Mouse (Mus musculus): ENCODE measurements around the gene Ubb.
"Not testable (repeated sequence)": the region's sequence is repeated elsewhere in the genome, so short reads cannot be mapped to it uniquely, and the experiment has no call there.

The Ubb gene

DNA sequence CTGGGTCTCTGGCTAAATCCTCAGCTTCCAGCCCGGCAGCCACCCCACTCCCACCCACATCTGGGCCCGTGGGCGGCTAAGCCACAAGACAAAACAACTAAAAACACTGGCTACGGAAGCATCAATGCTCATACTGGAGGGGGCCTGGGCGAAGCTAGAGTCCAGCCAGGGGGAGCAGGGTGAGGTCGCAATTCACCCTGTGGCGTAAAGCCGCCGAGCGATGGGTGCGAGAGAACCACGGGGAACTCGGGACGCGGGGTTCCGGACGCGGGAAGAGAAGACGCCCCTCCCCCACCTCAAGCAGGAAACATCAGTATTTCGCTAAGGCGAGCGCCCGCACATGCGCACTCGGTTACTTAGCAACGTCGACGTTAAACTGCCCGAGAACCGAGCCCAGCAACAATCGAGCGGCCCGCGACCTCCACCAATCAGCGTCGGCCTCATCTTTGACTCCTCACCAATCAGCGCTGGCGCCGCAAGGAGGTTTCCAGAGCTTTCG is at the start of gene Ubb:
TSS of gene Ubb (plus strand) at position 445 of the 499 bp plus-strand sequence.
- peak; percentile 99 to 100 for DNase-seq

DNA sequence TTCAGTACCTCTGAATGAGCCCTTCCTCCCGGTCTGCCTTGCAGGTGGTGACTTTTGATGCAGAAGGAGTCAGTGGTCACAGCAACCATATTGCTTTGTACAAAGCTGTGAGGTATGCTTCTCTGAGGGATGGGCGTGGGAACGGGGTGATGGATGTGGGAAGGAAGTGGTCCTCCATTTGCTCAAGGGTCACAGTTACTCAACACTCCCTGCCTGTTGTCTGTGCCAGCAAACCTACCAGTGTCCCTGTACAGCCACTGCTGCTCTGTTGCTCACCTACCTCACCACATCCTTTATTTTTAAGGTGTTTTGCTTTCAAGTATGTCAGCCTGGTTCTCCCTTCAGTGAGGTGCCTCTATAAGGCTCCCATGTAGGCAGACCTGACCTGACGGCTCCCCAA is 43.3 kb upstream of the Ubb start:
- DNase-seq: no peak

DNA sequence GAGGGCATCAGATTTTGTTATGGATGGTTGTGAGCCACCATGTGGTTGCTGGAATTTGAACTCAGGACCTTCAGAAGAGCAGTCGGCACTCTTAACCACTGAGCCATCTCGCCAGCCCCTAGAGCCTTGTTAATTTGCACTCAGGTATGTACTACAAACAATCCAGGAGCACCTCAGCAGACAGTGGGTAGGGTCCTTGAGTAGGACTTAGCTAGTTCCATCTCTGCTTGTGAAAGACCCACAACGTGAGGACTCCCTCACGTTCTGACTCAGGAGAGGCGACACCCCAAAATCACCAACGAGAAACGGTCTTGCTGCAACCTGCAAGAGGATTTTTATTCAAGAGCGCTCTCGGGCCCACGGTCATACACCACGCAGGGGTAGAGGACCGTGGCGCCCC is 42.6 kb upstream of the Ubb start:
- DNase-seq: not testable (repeated sequence)

GRCm38 (mm10) chr11:62508816-62509215 is 42.2 kb upstream of the Ubb start:
- not testable (repeated sequence) for DNase-seq

GRCm38 (mm10) chr11:62509571-62509970 is 41.4 kb upstream of the Ubb start:
- DNase-seq: no peak

DNA sequence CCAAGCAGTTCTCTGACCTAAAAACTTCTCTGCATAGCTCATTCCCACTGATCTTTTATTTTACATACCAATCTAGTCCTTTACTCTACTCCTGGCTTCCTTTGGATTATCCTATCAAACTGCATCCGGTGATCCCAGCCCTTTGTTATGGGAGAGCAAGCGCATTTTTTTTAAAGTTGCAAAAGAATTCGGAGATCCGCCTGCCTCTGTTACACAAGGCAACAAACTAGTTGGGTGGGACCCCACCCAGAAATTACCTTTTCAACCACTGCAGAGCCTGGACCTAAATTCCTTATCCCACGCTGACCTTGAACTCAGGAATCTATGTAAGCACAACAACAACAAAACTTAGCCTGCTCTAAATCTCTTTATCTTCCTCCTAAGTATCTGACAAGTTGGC is 40.0 kb upstream of the Ubb start:
- no peak for DNase-seq

DNA sequence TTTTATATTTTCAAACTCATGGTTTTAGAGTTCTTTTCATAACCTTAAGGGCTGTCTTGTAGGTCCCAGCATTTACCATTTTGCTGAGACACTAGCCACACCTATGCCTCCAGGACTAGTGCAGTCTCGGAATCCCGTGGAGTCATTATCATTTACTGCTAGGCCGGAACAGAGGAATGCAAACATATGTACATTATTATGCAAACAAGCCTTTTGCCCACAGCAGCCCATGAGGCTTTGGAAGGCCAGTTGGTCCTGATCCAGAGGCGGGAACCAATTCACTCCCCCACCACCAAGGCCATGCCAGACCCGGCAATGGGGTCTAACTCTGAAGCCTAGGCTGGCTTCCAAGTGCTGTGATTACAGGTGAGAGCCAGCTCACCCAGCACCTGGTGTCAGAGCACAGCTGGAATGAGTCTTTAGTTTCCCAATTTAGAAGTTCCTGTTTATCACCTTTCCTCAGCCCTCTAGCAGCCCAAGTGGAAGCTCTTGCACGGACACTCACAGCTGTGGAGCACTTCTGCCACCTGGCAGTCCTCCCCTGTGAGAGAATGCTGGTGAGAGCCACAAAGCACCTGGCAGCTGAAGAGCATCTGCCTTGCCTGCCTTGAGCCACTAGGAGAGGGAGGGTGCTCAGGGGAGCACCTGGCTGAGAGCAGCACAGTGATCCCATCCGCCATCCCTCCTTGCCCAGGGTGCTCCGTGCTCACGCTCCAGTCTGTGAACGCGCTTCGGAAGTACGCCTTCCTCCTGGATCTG is 39.3 kb upstream of the Ubb start:
- peak; percentile 16 to 35 for DNase-seq

DNA sequence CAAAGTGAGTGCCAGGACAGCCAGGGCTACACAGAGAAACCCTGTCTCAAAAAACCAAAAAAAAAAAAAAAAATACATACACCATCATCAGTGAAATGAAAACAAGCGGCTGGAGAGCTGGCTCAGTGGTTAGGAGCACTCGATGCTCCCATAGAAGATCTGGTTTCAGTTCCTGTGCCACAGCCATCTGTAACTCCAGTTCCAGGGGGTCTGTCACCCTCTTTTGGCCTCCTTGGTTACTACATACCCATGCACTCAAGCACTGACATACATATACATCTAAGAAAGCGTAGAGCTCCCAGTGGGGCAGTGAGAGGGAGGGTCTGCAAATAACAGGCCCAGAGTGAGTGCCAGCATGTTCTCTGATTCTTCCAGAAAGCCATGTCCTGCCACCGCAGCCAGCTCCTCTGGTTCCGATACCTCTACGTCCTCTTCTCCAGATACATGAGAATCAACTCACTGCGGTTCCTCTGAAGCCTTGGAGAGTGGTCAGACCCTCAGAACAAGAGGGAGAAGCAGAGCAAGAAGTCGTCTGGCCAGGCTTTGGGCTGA is 38.4 kb upstream of the Ubb start:
- DNase-seq: no peak

DNA sequence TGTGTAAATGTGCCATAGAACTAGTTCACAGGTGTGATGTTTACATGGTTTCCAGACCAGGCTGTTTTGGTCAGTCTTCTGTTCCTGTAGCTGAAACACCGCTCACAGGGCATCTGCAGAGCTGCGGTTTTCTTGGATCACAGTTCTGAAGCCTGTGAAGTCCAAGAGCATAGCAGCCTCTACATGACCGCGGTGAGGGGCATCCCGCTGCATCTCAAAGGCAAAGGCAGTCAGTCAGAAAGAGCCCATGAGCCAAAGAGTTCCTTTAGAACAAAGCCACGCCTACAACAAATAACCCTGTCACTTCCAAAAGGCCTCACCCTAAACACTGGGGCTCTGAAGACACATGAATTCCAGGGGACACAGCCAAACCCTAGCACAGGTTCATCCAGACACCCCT is 37.7 kb upstream of the Ubb start:
- DNase-seq: no peak

DNA sequence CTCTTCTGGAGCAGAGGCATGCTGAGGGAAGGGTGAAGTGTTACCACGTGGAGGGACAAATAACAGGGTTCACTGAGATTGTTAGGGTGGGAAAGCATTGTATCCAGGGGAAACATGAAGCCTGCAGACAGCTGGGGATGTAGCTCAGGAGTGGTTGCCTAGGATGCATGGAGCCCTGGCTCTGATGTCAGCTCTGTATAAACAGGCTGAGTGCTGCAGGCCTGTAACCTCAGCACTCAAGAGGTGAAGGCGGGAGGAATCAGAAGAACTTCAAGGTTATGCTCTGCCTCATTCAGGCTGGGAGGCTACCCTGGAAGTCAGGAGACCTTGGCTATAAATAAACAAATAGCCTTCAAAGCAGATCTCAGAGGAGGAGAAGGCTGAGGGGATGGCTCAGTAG is 32.0 kb upstream of the Ubb start:
- DNase-seq: no peak

DNA sequence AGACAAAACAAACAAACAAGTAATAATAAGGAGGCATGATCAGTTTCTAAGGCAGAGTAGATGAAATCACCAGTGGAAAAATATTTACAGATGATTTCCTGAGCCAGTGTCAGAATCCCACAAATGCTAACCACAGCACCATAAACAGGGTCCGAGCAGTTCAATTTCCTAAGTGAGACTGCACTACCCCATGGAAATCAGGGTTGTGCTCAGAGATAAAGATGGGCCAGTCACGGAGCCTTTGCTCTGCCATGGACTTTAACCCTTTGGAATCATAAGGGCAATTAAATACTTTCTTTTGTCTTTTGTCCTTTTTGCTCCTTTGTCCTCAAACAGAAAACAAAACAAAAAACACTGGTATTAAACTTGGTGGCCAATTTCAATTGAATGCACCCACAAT is 28.7 kb upstream of the Ubb start:
- DNase-seq: no peak

DNA sequence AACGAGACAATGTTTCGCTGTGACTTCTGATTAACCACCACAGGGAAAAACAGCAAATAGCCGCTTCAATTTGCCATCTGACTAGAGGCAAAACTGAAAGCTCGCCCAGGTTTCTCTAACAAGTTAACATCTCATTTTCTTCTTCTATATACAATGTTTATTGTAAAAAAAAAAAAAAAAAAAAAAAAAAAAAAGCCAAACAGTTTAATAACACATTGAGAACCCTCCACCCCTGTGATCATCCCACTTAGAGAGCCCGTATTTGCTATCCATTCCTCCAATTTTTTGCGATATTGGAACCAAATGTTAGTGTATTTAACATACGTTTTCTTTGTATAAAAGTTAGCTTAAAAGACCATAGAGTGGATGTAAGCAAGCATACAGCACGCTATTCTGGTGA is 13.9 kb upstream of the Ubb start:
- no peak for DNase-seq

DNA sequence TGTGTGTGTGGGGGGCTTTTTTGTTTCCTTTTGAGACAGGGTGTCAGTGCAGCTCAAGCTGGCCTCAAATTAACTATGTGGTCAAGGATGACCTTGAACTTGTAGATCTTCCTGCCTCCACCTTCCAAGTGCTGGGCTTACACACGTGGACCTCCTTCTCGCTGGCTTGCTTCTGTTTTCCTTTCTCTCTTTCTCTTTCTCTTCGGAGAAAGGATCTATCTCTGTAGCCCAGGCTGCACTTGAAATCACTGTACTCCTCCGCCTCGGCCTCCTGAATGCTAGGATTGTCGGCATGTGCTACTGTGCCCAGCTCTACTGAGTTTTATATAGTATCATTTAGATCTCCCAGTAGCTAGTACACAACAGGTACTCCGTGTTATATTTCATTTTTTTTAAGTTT is 13.4 kb upstream of the Ubb start:
- DNase-seq: no peak

DNA sequence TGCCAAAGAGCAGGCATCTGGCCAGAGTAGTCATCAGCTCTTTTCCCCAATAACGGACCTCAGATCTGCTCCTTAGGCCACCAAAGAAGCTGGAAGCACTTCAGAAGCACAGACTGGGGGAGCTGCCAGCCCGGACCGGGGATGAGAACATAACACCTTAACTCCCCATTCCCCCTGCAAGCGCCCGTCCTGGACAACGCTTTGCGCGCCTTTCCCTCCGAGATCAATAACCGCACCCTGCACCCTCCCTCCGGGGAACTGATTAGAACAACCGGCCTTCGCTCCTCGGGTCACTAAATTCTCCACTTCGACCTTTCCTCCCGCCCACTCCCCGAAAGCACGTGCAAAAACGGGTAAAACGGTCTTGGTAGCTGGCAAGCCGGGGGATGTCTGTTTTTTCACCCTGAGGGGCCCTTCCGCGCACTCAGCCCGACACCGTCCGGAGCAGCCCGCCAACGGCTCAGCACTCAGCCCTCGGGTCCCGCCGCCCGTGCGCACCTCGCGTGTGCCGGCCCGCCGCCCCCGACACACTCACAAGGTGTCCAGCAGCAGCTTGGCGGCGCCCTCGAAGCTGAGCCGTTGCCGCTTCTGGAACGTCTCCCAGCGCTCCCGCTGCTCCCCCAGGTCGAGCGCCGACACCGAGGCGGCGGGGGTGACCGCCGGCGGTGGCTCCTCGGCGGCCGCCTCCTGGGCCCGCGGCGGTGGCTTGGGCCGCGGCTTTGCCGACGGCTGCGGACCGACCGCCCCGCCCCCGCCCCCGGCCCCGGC is 12.5 kb upstream of the Ubb start:
- DNase-seq: peak; percentile 70 to 71

- DNase-seq: peak; percentile 74 to 82
Measured at GRCm38 (mm10) chr11:62539089-62539890, 11.7 kb upstream of the Ubb start, which contains the start of gene Cenpv. Gene Cenpv, minus strand, starts transcription at chr11:62539261.

DNA sequence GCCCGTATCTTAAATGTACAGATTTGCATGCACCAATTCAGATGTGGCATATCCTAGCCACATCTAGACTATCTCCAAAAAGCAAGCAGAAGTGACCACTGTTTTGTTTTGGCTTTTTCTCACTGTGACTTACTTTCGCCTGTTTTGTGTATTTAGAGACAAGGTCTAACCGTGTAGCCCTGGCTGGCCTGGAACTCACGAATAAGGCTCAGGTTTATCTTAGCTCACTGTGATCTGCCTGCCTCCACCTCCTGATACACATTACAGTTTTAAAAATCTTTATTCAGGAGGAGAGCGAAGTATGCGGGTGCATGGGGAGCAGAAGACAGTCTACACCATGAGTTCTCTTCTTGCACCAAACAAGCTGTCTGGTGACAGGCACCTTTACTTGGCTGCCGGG is 10.8 kb upstream of the Ubb start:
- DNase-seq: no peak

DNA sequence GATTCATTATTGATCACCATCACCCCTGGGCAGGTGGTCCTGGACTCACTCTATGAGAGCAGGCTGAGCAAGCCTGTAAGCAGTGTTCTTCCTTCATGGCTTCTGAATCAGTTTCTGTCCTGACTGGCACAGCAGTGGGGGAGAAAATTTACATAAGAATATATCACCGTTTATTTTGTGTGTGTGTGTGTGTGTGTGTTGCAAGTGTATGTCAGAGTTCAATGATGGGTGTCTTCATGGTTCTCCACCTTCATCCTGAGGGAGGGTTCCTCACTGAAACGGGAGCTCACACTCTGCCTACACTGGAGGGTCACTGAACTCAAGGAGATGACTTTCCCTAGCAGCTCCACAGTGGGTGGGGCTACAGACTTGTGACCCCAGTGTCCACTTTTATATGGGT is 10.0 kb upstream of the Ubb start:
- no peak for DNase-seq

- no peak for DNase-seq
Measured at GRCm38 (mm10) chr11:62541581-62541980, 9.4 kb upstream of the Ubb start.

DNA sequence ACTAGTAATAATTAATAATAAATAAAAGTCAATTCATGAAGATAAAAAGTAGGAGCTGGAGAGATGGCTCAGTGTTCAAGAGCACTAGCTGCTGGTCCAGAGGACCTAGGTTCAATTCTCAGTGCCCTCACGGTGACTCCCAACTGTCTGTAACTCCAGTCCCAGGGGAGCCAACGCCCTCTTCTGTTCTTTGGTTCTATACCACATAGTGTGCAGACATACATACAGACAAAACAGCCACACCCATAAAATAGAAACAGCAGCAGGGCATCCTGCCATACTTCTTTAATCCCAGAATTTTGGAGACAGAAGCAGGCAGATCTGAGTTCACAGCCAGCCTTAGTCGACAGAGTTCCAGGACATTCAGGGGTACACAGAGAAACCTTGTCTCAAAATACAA is 7.0 kb upstream of the Ubb start:
- no peak for DNase-seq

DNA sequence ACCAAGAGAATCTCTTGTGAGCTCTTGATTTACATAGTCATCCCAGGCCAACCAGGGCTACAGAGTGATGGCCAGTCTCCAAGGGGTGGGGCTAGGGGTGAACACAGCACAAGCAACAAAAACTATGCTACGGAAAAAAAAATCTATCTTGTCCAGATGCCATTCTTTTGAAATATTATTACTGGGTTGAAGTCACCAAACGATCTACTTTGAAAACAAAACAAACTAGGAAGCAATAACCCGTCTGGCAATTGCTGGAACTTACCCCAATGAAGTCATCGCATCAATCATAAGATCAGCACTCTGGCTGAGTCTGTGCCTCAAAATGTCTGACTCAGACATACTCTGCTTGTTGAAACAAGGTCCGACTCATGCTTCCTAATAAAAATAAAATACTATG is 1.2 kb upstream of the Ubb start:
- peak; percentile 71 to 81 for DNase-seq

GRCm38 (mm10) chr11:62550227-62550685 is 715 bp upstream of the Ubb start:
- peak; percentile 77 to 79 for DNase-seq

- DNase-seq: peak; percentile 93
Measured at GRCm38 (mm10) chr11:62551226-62552119, 502 bp downstream of the Ubb start.
